Mouse (Mus musculus) kidney, adult 2 months (tissue): ENCODE results near the gene Batf3.

ENCODE experiments used
- CTCF ChIP-seq: fragments of 200-500 bp; conservative IDR thresholded peaks from 2 replicates; pipeline ENCODE4 v1.5.1; 2011; ENCODE audit warnings: low read depth, mild to moderate bottlenecking, control low read depth, low read length, moderate library complexity, mixed read lengths; ENCODE audit not compliant: insufficient read depth, insufficient read length
- POLR2A ChIP-seq: fragments of 200-500 bp; IDR thresholded peaks from one replicate; pipeline ENCODE4 v1.6.1; 2011; ENCODE audit warnings: low read depth, low read length, control low read depth

GRCm38 (mm10) chr1:191123696-191124095, 26.0 kb downstream of the Batf3 start:
- TF ChIP-seq CTCF (no peak), POLR2A (no peak)
